Mouse (Mus musculus) hindbrain, postnatal 0 days (tissue): ENCODE measurements around the gene Crb2. TPM values are rescaled to one million over a fixed set of nuclear protein-coding genes. Genes with fewer than 3 reads are reported as not detected.

Experiments used
- ATAC-seq: fragments of 200-750 bp; cut with Nextera tagmentation; 2 replicates; pipeline ENCODE4 v1.8.0; 2017; ENCODE audit warnings: mild to moderate bottlenecking, moderate TSS enrichment, moderate library complexity
- DNase-seq: peaks from one replicate; pipeline ENCODE4 v3.0.0-alpha.2; 2015; ENCODE audit warnings: low spot score
- H3K27ac ChIP-seq: fragments of 300-500 bp; sonication (generic); 2 replicates; pipeline ENCODE4 v1.5.1; 2014; ENCODE audit warnings: mild to moderate bottlenecking
- H3K27me3 ChIP-seq: fragments of 300-500 bp; sonication (generic); 2 replicates; pipeline ENCODE4 v1.6.1; 2014; ENCODE audit warnings: low read length, mixed read lengths; ENCODE audit not compliant: insufficient read depth
- H3K36me3 ChIP-seq: fragments of 300-500 bp; sonication (generic); 2 replicates; pipeline ENCODE4 v1.6.1; 2014; ENCODE audit warnings: low read length, mixed read lengths; ENCODE audit not compliant: insufficient read depth
- H3K4me1 ChIP-seq: fragments of 300-500 bp; sonication (generic); 2 replicates; pipeline ENCODE4 v1.6.1; 2014; ENCODE audit warnings: antibody characterized with exemption, low read length, mixed read lengths; ENCODE audit not compliant: insufficient read depth
- H3K4me2 ChIP-seq: fragments of 300-500 bp; sonication (generic); 2 replicates; pipeline ENCODE4 v1.6.1; 2014; ENCODE audit warnings: low read depth, mild to moderate bottlenecking, low read length, moderate library complexity, mixed read lengths
- H3K4me3 ChIP-seq: fragments of 300-500 bp; sonication (generic); 2 replicates; pipeline ENCODE4 v1.5.1; 2014; ENCODE audit warnings: low read length
- H3K9ac ChIP-seq: fragments of 300-500 bp; sonication (generic); replicated peaks from 2 replicates; pipeline ENCODE4 v1.6.1; 2014; ENCODE audit warnings: mild to moderate bottlenecking, low read length, moderate library complexity, mixed read lengths
- H3K9me3 ChIP-seq: fragments of 300-500 bp; sonication (generic); 2 replicates; pipeline ENCODE4 v1.6.1; 2016; ENCODE audit warnings: low read length, mixed read lengths
- CTCF ChIP-seq: IDR thresholded peaks from 2 replicates; pipeline ENCODE4 v1.5.1; 2016; ENCODE audit warnings: antibody characterized with exemption, control low read depth, low read depth
- WGBS: fragments of 180-500 bp; shearing (Covaris S2); extraction: QIAGEN DNeasy Blood & Tissue Kit; methylation state at CpG from one replicate; pipeline ENCODE4 v1.1.7; 2014; 5-methylcytosine and 5-hydroxymethylcytosine counted together
- polyA plus RNA-seq: library from polyadenylated mRNA; unstranded; fragments of >200 nt; fragmentation: Nextera tagmentation; extraction: Ambion mirVana; gene quantifications from 2 replicates; pipeline ENCODE4 v1.2.1, GENCODE M21; 2015
- total RNA-seq: library from RNA; depleted of rRNA; stranded (reverse); fragments of >200 nt; gene quantifications from 2 replicates; pipeline ENCODE4 v1.2.3, GENCODE M21; 2014

Crb2 gene
- total and polyA plus RNA-seq, 2 experiments from 2014 or later: 2.4 to 10.9 TPM

DNA sequence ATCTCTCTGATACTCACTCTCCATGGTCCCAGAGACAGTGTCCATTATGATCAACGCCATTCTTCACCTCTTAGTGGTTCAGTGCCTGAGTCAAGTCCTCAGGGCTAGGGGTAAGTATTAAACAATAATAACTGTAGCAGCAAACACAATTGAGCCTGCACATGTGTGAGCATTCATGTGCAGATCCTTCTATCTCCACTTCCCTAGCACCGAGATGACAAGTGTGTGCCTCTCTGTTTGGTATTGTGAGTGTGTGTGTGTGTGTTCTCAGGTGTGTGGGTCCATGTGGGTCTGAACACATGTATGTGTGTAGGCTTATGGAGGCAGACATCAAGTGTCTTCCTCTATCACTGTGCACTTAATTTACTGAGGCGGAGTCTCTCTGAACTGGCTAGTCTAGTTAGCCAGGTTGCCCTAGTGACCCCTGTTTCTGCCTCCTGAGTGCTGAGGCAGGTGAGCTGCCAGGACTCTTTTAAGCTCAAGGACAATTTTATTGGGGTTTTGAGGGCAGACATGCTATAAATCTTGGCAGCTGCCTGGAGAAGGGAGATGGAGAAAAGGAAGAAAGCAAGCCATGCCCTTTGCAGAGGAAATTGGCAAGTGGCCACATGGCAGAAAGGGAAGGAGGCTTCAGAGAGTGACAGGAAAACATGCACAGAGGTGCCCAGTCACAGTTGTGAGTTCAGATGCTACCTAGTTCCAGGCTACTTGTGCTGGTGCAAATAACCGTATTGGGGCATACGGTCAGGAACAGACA, 29.6 kb upstream of the Crb2 start:
- no peak for DNase-seq
- Histone ChIP-seq H3K27me3 (no peaks in the 10 kb centered on the region), H3K9ac (no peak overlapping the region), H3K4me3 (no peak overlapping the region), H3K4me2 (no peak overlapping the region), H3K36me3 (no peaks in the 10 kb centered on the region), H3K9me3 (no peaks in the 10 kb centered on the region), H3K27ac (no peak overlapping the region), H3K4me1 (peaks cover 6% of the 10 kb centered on the region; the same call in 1 of the 2 replicates)
- 91% methylated on average over 5 of the region's 5 CpGs for WGBS
- no peak for TF ChIP-seq CTCF
- ATAC-seq: no peak

DNA sequence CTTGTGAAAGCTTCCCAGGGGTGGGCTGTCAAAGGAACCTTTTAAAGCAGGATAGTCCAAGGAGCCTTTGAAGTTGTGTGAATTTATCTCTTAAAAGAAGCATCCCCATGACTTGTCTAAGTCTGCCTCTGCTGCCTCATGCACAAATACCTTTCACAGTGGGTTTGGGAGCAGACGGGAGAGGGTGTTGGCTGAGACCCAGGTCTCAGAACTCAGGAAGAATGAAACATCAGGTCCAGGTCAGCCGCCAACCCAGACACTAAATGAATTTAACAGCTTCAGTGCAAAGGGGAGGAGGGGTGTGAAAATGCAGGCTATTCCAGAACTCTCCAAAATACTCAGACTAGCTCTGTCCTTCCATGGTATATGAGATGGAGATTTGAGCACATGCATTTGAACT, 28.1 kb upstream of the Crb2 start:
- ATAC-seq (no peak), DNase-seq (no peak)
- H3K36me3 ChIP-seq: no peaks in the 10 kb centered on the region
- peaks cover 6% of the 10 kb centered on the region; the same call in 1 of the 2 replicates for H3K4me1 ChIP-seq
- WGBS: 26% methylated on average over 2 of the region's 2 CpGs
- TF ChIP-seq CTCF: no peak
- H3K4me2 ChIP-seq: no peak overlapping the region
- no peaks in the 10 kb centered on the region for H3K9me3 ChIP-seq
- H3K27ac ChIP-seq: no peak overlapping the region
- no peak overlapping the region for H3K9ac ChIP-seq
- H3K4me3 ChIP-seq: no peak overlapping the region
- H3K27me3 ChIP-seq: no peaks in the 10 kb centered on the region

DNA sequence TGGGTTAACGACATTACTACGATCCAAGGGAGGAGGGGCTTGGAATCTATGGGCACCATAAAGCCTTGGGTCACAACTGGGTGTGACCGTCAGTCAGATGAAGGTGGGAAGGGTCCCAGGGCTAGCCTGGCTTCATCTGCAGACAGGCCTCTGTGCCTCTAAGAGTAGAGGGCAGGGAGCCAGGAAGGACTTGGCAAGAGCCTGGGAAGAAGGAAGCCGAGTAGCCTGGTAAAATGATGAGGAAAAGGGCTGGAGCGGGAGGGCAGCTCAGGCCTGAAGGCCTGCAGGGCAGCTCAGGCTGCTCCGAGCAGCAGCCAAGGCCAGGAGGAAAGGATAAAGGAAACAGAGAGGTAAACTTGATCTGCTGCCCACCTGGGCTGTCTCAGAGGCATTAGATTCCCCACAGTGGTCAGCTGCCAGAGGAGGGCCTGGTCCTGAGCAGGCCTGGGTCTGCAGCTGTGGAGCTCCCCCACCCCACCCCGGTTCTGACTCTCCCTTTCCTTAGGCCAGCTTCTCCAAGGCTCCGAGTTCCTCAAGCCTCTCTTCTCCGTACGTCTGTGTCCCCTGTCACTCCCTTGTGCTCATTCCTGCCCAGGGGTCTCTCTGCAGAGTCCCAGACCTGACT, 27.5 kb upstream of the Crb2 start:
- no peak overlapping the region for H3K27ac ChIP-seq
- no peak overlapping the region for H3K4me3 ChIP-seq
- H3K9me3 ChIP-seq: no peaks in the 10 kb centered on the region
- no peak for TF ChIP-seq CTCF
- H3K9ac ChIP-seq: no peak overlapping the region
- no peak overlapping the region for H3K4me2 ChIP-seq
- H3K36me3 ChIP-seq: no peaks in the 10 kb centered on the region
- WGBS: 42% methylated on average over 10 of the region's 10 CpGs
- H3K4me1 ChIP-seq: peaks cover 6% of the 10 kb centered on the region; the same call in 1 of the 2 replicates
- ATAC-seq (peak; percentile 52; the same call in 1 of the 2 replicates), DNase-seq (peak; percentile 55)
- no peaks in the 10 kb centered on the region for H3K27me3 ChIP-seq

DNA sequence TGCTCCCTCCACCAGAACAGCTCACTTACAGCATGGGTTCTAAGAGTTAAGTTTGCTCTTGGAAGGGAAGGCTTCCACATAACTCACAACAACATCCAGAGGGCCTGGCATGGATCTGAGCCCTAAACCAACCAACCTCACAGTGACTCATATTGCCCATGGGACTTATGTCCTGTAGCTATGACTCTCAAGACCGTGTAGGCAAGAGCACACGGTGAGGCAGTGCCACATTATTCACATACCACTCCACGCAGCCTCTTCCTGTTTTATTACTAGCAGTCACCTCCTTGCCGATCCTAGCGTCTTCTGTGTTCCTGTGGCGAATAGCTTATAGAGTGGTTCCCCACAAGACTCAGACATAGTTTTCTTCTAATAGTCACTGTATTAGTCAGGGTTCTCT, 26.7 kb upstream of the Crb2 start:
- no peaks in the 10 kb centered on the region for H3K9me3 ChIP-seq
- no peak overlapping the region for H3K4me3 ChIP-seq
- ATAC-seq (0 out of 2 replicates have a peak, but pooled peaks have one; percentile 24), DNase-seq (no peak)
- no peak for TF ChIP-seq CTCF
- H3K27ac ChIP-seq: no peak overlapping the region
- no peak overlapping the region for H3K4me2 ChIP-seq
- WGBS: 73% methylated on average over 6 of the region's 6 CpGs
- no peaks in the 10 kb centered on the region for H3K36me3 ChIP-seq
- H3K9ac ChIP-seq: no peak overlapping the region
- H3K4me1 ChIP-seq: peaks cover 6% of the 10 kb centered on the region; the same call in 1 of the 2 replicates
- no peaks in the 10 kb centered on the region for H3K27me3 ChIP-seq

- Histone ChIP-seq H3K9me3 (no peaks in the 10 kb centered on the region), H3K4me3 (no peak overlapping the region), H3K27me3 (no peaks in the 10 kb centered on the region), H3K4me1 (peaks cover 6% of the 10 kb centered on the region; the same call in 1 of the 2 replicates), H3K9ac (no peak overlapping the region), H3K4me2 (no peak overlapping the region), H3K36me3 (no peaks in the 10 kb centered on the region), H3K27ac (no peak overlapping the region)
- 92% methylated on average over 1 of the region's 1 CpGs for WGBS
- DNase-seq (no peak), ATAC-seq (no peak)
- TF ChIP-seq CTCF: no peak
These were observed 24.9 kb upstream of the Crb2 start for GRCm38 (mm10) chr2:37751114-37751513.

DNA sequence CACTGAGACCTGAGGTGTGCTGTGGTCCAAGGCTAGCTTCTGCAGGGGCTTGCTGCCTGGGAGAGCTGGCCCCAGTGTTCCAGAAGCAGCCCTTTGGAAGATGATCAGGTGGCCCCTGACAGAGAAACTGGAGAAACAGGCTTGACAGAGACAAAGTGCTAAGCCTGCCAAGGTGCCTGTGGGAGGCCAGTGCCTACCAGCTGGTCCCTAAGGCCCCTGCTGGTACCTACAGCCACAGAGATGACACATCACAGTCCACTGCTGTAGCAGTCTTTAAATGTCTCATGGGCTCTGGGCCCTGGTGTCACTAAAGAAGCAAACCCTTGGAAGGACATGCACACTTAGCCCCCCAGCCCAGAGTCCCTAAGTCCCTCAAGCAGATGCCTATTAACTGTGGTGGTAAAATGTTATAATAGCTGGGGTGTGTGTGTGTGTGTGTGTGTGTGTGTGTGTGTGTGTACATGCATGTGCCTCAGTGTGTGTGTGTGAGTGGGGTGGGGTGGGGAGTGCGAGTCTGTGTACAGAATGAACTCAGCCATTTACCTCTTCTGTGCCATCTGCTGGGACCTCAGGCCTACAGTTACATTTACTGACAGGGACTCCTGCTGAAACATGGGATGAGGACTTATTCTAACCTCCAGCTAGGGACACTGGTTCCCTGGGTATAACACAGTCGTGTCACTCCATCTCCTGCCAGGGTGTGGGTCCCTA, 19.7 kb upstream of the Crb2 start:
- TF ChIP-seq CTCF: no peak
- Histone ChIP-seq H3K4me1 (no peaks in the 10 kb centered on the region), H3K9me3 (no peaks in the 10 kb centered on the region), H3K4me3 (no peak overlapping the region), H3K27me3 (no peaks in the 10 kb centered on the region), H3K4me2 (no peak overlapping the region), H3K27ac (no peak overlapping the region), H3K36me3 (no peaks in the 10 kb centered on the region), H3K9ac (no peak overlapping the region)
- ATAC-seq (peak; percentile 52), DNase-seq (no peak)
- WGBS: 52% methylated on average over 2 of the region's 2 CpGs
